Mouse (Mus musculus) hindbrain, embryonic 11.5 days (tissue): ENCODE results near the gene Cd109. TPM values are rescaled to one million over a fixed set of nuclear protein-coding genes. Genes with fewer than 3 reads are reported as not detected.
A peak's percentile ranks its signal among the peaks of the same experiment; 100 is the strongest.

Experiments used
- ATAC-seq: fragments of 200-750 bp; cut with Nextera tagmentation; 2 replicates; pipeline ENCODE4 v1.8.0; 2017; ENCODE audit warnings: mild to moderate bottlenecking, moderate TSS enrichment, moderate library complexity; ENCODE audit not compliant: low FRiP score
- DNase-seq: peaks from one replicate; pipeline ENCODE4 v3.0.0-alpha.2; 2015; ENCODE audit warnings: low spot score
- H3K27ac ChIP-seq: fragments of 300-500 bp; sonication (generic); 2 replicates; pipeline ENCODE4 v1.5.1; 2014; ENCODE audit warnings: mild to moderate bottlenecking, low read depth, low read length
- H3K27me3 ChIP-seq: fragments of 300-500 bp; sonication (generic); 2 replicates; pipeline ENCODE4 v1.6.1; 2014; ENCODE audit warnings: mild to moderate bottlenecking, low read length, moderate library complexity, mixed read lengths; ENCODE audit not compliant: control insufficient read depth, insufficient read depth
- H3K36me3 ChIP-seq: fragments of 300-500 bp; sonication (generic); 2 replicates; pipeline ENCODE4 v1.6.1; 2014; ENCODE audit warnings: mild to moderate bottlenecking, low read length, moderate library complexity, mixed read lengths; ENCODE audit not compliant: control insufficient read depth, insufficient read depth
- H3K4me1 ChIP-seq: fragments of 300-500 bp; sonication (generic); replicated peaks from 2 replicates; pipeline ENCODE4 v1.6.1; 2014; ENCODE audit warnings: low read length, mixed read lengths; ENCODE audit not compliant: control insufficient read depth, insufficient read depth
- H3K4me2 ChIP-seq: fragments of 300-500 bp; sonication (generic); replicated peaks from 2 replicates; pipeline ENCODE4 v1.6.1; 2014; ENCODE audit warnings: mild to moderate bottlenecking, low read depth, low read length
- H3K4me3 ChIP-seq: fragments of 300-500 bp; sonication (generic); 2 replicates; pipeline ENCODE4 v1.5.1; 2014; ENCODE audit warnings: low read depth, low read length
- H3K9ac ChIP-seq: fragments of 300-500 bp; sonication (generic); 2 replicates; pipeline ENCODE4 v1.6.1; 2014; ENCODE audit warnings: low read depth, low read length
- H3K9me3 ChIP-seq: fragments of 300-500 bp; sonication (generic); 2 replicates; pipeline ENCODE4 v1.6.1; 2016; ENCODE audit warnings: low read length; ENCODE audit not compliant: control insufficient read depth
- WGBS: fragments of 180-500 bp; shearing (Covaris S2); extraction: QIAGEN DNeasy Blood & Tissue Kit; methylation state at CpG from one replicate; pipeline ENCODE4 v1.1.7; 2014; 5-methylcytosine and 5-hydroxymethylcytosine counted together
- polyA plus RNA-seq: library from polyadenylated mRNA; unstranded; fragments of >200 nt; fragmentation: Nextera tagmentation; extraction: Ambion mirVana; gene quantifications from 2 replicates; pipeline ENCODE4 v1.2.1, GENCODE M21; 2014

Cd109 gene
- 4.0 and 5.7 TPM in 2 replicates for polyA plus RNA-seq

- Histone ChIP-seq H3K9me3 (no peaks in the 10 kb centered on the region), H3K27ac (no peak within 1 kb of the TSS), H3K36me3 (no peaks in the 10 kb centered on the region), H3K9ac (peak within 1 kb of the TSS; percentile 65), H3K4me2 (peak within 1 kb of the TSS; percentile 98), H3K27me3 (no peaks in the 10 kb centered on the region; the same call in 1 of the 2 replicates), H3K4me3 (peak within 1 kb of the TSS; percentile 60), H3K4me1 (no peaks in the 10 kb centered on the region)
- ATAC-seq (peak; percentile 86), DNase-seq (peak; percentile 72)
- WGBS = under 1% methylated on average over 43 of the region's 43 CpGs
These were observed at the start of gene Cd109 for GRCm38 (mm10) chr9:78615401-78616021. Gene Cd109 (plus strand): TSS chr9:78615546.

- ATAC-seq (no peak), DNase-seq (no peak)
- Histone ChIP-seq H3K4me2 (no peak overlapping the region), H3K27ac (no peak overlapping the region), H3K4me1 (no peaks in the 10 kb centered on the region), H3K9me3 (no peaks in the 10 kb centered on the region), H3K36me3 (no peaks in the 10 kb centered on the region), H3K27me3 (no peaks in the 10 kb centered on the region), H3K4me3 (no peak overlapping the region), H3K9ac (no peak overlapping the region)
- WGBS = 91% methylated on average over 9 of the region's 9 CpGs
These were observed 45.4 kb upstream of the Cd109 start for GRCm38 (mm10) chr9:78569934-78570333.

- ATAC-seq = no peak
- no peak overlapping the region for H3K27ac ChIP-seq
- DNase-seq = no peak
- no peaks in the 10 kb centered on the region for H3K9me3 ChIP-seq
- H3K4me1 ChIP-seq = no peaks in the 10 kb centered on the region
- H3K36me3 ChIP-seq = 0 out of 2 replicates have a peak, but pooled peaks cover 4% of the 10 kb centered on the region
- H3K4me2 ChIP-seq = no peak overlapping the region
- H3K9ac ChIP-seq = no peak overlapping the region
- 93% methylated on average over 5 of the region's 5 CpGs for WGBS
- H3K4me3 ChIP-seq = no peak overlapping the region
- no peaks in the 10 kb centered on the region for H3K27me3 ChIP-seq
These were observed 38.9 kb upstream of the Cd109 start for GRCm38 (mm10) chr9:78576466-78576865.

- no peak overlapping the region for H3K4me3 ChIP-seq
- H3K9ac ChIP-seq = no peak overlapping the region
- WGBS = 92% methylated on average over 7 of the region's 7 CpGs
- H3K27me3 ChIP-seq = no peaks in the 10 kb centered on the region
- DNase-seq (no peak), ATAC-seq (no peak)
- no peaks in the 10 kb centered on the region for H3K4me1 ChIP-seq
- no peak overlapping the region for H3K4me2 ChIP-seq
- no peaks in the 10 kb centered on the region for H3K9me3 ChIP-seq
- no peak overlapping the region for H3K27ac ChIP-seq
- H3K36me3 ChIP-seq = 0 out of 2 replicates have a peak, but pooled peaks cover 4% of the 10 kb centered on the region
These were observed 36.5 kb upstream of the Cd109 start for GRCm38 (mm10) chr9:78578824-78579223.

GRCm38 (mm10) chr9:78579644-78580396, 35.5 kb upstream of the Cd109 start:
- ATAC-seq (no peak), DNase-seq (no peak)
- Histone ChIP-seq H3K9me3 (no peaks in the 10 kb centered on the region), H3K27ac (no peak overlapping the region), H3K9ac (no peak overlapping the region), H3K4me3 (no peak overlapping the region), H3K27me3 (no peaks in the 10 kb centered on the region), H3K4me1 (no peaks in the 10 kb centered on the region), H3K36me3 (0 out of 2 replicates have a peak, but pooled peaks cover 4% of the 10 kb centered on the region), H3K4me2 (no peak overlapping the region)
- 58% methylated on average over 10 of the region's 10 CpGs for WGBS

GRCm38 (mm10) chr9:78587218-78587883, 28.0 kb upstream of the Cd109 start:
- H3K4me1 ChIP-seq = no peaks in the 10 kb centered on the region
- no peaks in the 10 kb centered on the region for H3K27me3 ChIP-seq
- H3K36me3 ChIP-seq = no peaks in the 10 kb centered on the region
- H3K4me3 ChIP-seq = peak overlapping the region; percentile 65
- H3K9ac ChIP-seq = peak overlapping the region; percentile 66
- 6% methylated on average over 27 of the region's 31 CpGs for WGBS
- H3K27ac ChIP-seq = peak overlapping the region; percentile 53; the same call in 1 of the 2 replicates
- ATAC-seq (peak; percentile 77), DNase-seq (no peak)
- H3K4me2 ChIP-seq = peak overlapping the region; percentile 67
- H3K9me3 ChIP-seq = no peaks in the 10 kb centered on the region

- ATAC-seq (peak; percentile 98), DNase-seq (peak; percentile 99)
- peak within 1 kb of the TSS; percentile 65 for H3K4me3 ChIP-seq
- peak within 1 kb of the TSS; percentile 67 for H3K4me2 ChIP-seq
- peak within 1 kb of the TSS; percentile 53; the same call in 1 of the 2 replicates for H3K27ac ChIP-seq
- no peaks in the 10 kb centered on the region for H3K4me1 ChIP-seq
- no peaks in the 10 kb centered on the region for H3K9me3 ChIP-seq
- under 1% methylated on average over 27 of the region's 27 CpGs for WGBS
- no peaks in the 10 kb centered on the region for H3K27me3 ChIP-seq
- H3K9ac ChIP-seq = peak within 1 kb of the TSS; percentile 66
- no peaks in the 10 kb centered on the region for H3K36me3 ChIP-seq
These were observed 27.4 kb upstream of the Cd109 start, which contains the start of gene Slc17a5 for GRCm38 (mm10) chr9:78587914-78588313. Gene Slc17a5 (minus strand): TSS chr9:78588041.

GRCm38 (mm10) chr9:78588411-78589033, 26.8 kb upstream of the Cd109 start:
- peak overlapping the region; percentile 65 for H3K4me3 ChIP-seq
- no peak overlapping the region for H3K9ac ChIP-seq
- peak overlapping the region; percentile 67 for H3K4me2 ChIP-seq
- H3K36me3 ChIP-seq = no peaks in the 10 kb centered on the region
- no peaks in the 10 kb centered on the region for H3K27me3 ChIP-seq
- ATAC-seq (peak; percentile 62), DNase-seq (no peak)
- no peaks in the 10 kb centered on the region for H3K4me1 ChIP-seq
- H3K9me3 ChIP-seq = no peaks in the 10 kb centered on the region
- 81% methylated on average over 10 of the region's 10 CpGs for WGBS
- no peak overlapping the region for H3K27ac ChIP-seq
